Mouse (Mus musculus) midbrain, embryonic 10.5 days (tissue): ENCODE data around the gene 4933411K16Rik. TPM values are rescaled to one million over a fixed set of nuclear protein-coding genes. Genes with fewer than 3 reads are reported as not detected.

Source experiments
- DNase-seq: peaks from one replicate; pipeline ENCODE4 v3.0.0-alpha.2; 2017; ENCODE audit warnings: low spot score
- H3K27ac ChIP-seq: fragments of 300-500 bp; sonication (generic); replicated peaks from 2 replicates; pipeline ENCODE4 v1.5.1; 2016; ENCODE audit warnings: mild to moderate bottlenecking
- H3K27me3 ChIP-seq: fragments of 300-500 bp; sonication (generic); 2 replicates; pipeline ENCODE4 v1.6.1; 2016; ENCODE audit warnings: low read depth, mild to moderate bottlenecking; ENCODE audit not compliant: poor library complexity, severe bottlenecking
- H3K36me3 ChIP-seq: fragments of 300-500 bp; sonication (generic); 2 replicates; pipeline ENCODE4 v1.6.1; 2016; ENCODE audit warnings: mild to moderate bottlenecking, moderate library complexity
- H3K4me1 ChIP-seq: fragments of 300-500 bp; sonication (generic); 2 replicates; pipeline ENCODE4 v1.6.1; 2016
- H3K4me3 ChIP-seq: fragments of 300-500 bp; sonication (generic); 2 replicates; pipeline ENCODE4 v1.5.1; 2016; ENCODE audit warnings: mild to moderate bottlenecking, moderate library complexity
- H3K9me3 ChIP-seq: fragments of 300-500 bp; sonication (generic); replicated peaks from 2 replicates; pipeline ENCODE4 v1.6.1; 2016; ENCODE audit warnings: mild to moderate bottlenecking
- WGBS: fragments of 180-500 bp; shearing (Covaris S2); methylation state at CpG from one replicate; pipeline ENCODE4 v1.1.7; 2016; 5-methylcytosine and 5-hydroxymethylcytosine counted together
- polyA plus RNA-seq: library from polyadenylated mRNA; unstranded; fragments of >200 nt; fragmentation: Nextera tagmentation; extraction: Ambion mirVana; gene quantifications from 2 replicates; pipeline ENCODE4 v1.2.1, GENCODE M21; 2016

Gene 4933411K16Rik
- polyA plus RNA-seq, 1 experiment from 2014 or later, result 0.09 TPM

DNA sequence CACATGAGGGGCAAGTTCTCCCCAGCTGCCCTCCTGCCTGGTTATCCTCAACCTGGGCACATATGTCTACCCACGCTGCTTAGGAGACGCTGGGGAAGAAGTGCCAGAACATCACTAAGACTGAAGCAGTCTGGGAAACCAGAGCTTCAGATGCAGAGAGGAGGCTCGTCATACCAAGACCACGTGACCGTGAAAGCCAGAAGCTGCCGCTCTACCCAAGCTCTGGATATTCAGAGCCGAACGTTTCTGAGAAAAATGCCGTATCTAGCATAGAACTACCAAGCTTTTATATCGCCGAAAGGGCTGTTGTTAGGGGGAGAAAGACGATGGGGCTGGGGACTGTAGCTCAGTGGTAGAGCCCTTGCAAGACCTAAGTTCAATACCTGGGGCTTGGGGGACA is 13.7 kb upstream of the 4933411K16Rik start:
- no peak for DNase-seq
- no peak overlapping the region for H3K4me3 ChIP-seq
- no peaks in the 10 kb centered on the region for H3K9me3 ChIP-seq
- 0 out of 2 replicates have a peak, but pooled peaks cover 8% of the 10 kb centered on the region for H3K27me3 ChIP-seq
- H3K4me1 ChIP-seq, result peaks cover 18% of the 10 kb centered on the region
- no peak overlapping the region for H3K27ac ChIP-seq
- WGBS, result 92% methylated on average over 12 of the region's 12 CpGs
- peaks cover 5% of the 10 kb centered on the region; the same call in 1 of the 2 replicates for H3K36me3 ChIP-seq

DNA sequence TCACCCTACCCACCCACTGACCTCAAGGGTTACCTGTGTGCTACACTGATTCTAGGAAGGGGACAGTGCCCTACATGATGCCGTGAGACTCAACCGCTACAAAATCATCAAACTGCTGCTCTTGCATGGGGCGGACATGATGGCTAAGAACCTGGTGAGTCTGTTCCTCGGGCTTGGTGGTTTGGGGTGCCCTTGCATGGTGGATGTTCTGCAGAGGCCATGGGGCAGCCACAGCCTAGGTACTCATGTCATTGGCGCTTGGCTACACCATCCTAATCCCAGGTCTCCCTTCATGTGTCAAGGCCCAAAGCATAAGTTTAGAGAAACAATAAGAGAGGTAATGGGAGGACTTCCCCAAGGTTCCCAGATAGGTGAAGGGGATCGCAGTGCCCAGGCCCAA is 8.1 kb upstream of the 4933411K16Rik start:
- Histone ChIP-seq H3K9me3 (no peaks in the 10 kb centered on the region), H3K4me3 (no peak overlapping the region), H3K4me1 (peaks cover 10% of the 10 kb centered on the region), H3K27me3 (0 out of 2 replicates have a peak, but pooled peaks cover 8% of the 10 kb centered on the region), H3K27ac (no peak overlapping the region), H3K36me3 (no peaks in the 10 kb centered on the region)
- WGBS, result 92% methylated on average over 6 of the region's 6 CpGs
- no peak for DNase-seq

DNA sequence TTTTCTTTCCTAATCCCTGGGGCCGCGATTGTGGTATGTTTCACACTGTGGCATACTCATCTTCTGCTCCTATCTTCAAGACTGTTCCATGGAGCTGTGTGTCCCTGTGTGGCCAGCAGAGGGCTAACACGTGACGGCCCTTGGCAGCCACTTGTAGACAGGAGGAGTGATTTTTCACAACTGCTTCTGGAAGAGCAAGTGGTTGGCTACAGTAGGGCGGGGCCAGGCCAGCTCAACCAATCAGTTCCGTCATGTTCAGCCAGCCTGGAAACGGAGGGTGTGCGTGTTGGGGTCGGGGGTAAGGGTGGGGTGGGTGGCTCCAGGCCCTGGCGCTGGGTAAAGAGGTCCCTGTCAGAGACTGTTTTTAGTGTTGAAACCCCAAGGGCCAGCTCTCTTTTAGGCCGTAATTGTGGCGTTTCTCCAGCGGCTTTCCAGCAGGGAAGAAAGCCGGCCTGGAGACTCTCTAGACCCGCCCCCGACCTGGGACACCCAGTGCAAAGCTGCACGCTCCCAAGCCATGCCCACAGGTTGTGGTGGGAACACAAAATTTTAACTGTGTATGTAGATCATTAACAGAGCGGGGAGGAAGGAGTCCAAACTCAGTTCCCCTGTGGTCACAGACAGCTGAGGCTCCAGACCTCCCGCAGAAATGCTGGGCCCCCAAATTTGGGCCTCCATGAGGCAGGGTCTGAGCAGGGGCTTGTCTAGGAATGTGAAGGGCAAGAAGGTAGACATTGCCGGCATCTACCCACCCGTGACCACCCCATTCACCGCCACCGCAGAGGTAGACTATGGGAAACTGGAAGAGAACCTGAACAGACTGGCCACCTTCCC is 6.6 kb upstream of the 4933411K16Rik start, which contains the start of gene Hoga1:
Hoga1 (plus strand) TSS at position 342 of the 834 bp plus-strand sequence.
- Histone ChIP-seq H3K9me3 (no peaks in the 10 kb centered on the region), H3K4me3 (peak within 1 kb of the TSS; percentile 50), H3K36me3 (no peaks in the 10 kb centered on the region), H3K27me3 (0 out of 2 replicates have a peak, but pooled peaks cover 2% of the 10 kb centered on the region), H3K27ac (peak within 1 kb of the TSS; percentile 59), H3K4me1 (peaks cover 10% of the 10 kb centered on the region)
- 25% methylated on average over 23 of the region's 23 CpGs for WGBS
- DNase-seq, result peak; percentile 80

DNA sequence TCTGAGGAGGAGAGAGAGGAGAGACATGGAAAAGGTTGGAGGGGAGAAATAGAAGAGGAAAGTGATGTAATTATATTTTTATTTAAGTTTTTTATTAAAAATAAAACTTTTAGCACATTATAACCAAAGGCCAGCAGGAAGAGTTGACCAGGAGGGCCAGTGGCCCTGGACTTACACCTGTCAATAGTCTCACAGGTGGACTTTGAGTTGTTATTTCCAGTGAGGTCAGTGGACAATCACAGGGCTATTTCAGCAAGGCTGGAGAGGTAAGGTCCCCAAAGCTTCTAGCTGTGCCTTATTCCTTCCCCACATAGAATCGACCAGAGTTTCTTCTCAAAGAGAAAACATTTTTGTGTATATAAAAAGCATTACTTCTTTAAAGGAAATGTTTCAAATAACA is 1.8 kb upstream of the 4933411K16Rik start:
- Histone ChIP-seq H3K9me3 (no peaks in the 10 kb centered on the region), H3K27me3 (no peaks in the 10 kb centered on the region), H3K27ac (no peak overlapping the region), H3K4me1 (peaks cover 15% of the 10 kb centered on the region), H3K36me3 (no peaks in the 10 kb centered on the region), H3K4me3 (no peak overlapping the region)
- 88% methylated on average over 1 of the region's 1 CpGs for whole genome bisulfite sequencing
- DNase-seq, result no peak

DNA sequence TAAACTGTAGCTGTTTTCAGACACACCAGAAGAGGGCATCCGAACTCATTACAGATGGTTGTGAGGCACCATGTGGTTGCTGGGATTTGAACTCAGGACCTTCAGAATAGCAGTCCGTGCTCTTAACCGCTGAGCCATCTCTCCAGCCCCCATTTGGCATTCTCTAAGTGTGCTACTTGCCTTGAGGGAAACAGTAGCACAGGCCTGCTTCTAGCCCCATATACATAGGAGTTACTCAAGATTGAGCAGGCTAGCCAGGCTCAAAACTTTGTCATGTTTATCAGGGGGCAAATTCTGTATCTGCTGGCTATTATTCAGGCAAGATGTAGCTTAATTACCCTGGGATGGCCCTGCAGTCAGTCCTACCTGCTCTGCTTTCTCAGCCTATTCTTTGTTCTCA is 697 bp upstream of the 4933411K16Rik start:
- Histone ChIP-seq H3K27me3 (no peaks in the 10 kb centered on the region), H3K9me3 (no peaks in the 10 kb centered on the region), H3K36me3 (no peaks in the 10 kb centered on the region), H3K27ac (no peak overlapping the region), H3K4me1 (peaks cover 5% of the 10 kb centered on the region; the same call in 1 of the 2 replicates), H3K4me3 (no peak overlapping the region)
- 87% methylated on average over 3 of the region's 3 CpGs for WGBS
- no peak for DNase-seq

DNA sequence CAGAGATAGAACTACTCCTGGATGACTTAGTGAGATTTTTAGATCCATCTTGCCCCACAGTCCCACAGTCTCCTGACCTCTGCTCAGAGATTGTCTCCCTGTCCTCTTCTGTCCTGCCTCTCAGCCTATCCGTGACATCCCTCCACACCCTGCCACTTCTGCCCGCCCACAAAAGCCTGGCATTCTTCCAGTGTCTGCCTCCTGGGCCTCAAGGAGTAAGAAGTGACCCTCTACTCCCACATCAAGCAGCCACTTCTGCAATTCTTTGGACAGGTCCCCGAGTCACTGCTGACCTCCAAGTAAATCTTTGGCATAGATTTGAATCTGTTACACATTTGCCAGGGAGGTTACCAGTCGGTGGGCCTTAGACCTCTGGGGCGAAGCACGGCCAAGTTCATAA is 2.2 kb downstream of the 4933411K16Rik start:
- H3K36me3 ChIP-seq, result no peaks in the 10 kb centered on the region
- 93% methylated on average over 6 of the region's 6 CpGs for WGBS
- no peaks in the 10 kb centered on the region for H3K9me3 ChIP-seq
- peaks cover 5% of the 10 kb centered on the region; the same call in 1 of the 2 replicates for H3K4me1 ChIP-seq
- DNase-seq, result no peak
- H3K27ac ChIP-seq, result no peak overlapping the region
- H3K4me3 ChIP-seq, result no peak overlapping the region
- no peaks in the 10 kb centered on the region for H3K27me3 ChIP-seq

DNA sequence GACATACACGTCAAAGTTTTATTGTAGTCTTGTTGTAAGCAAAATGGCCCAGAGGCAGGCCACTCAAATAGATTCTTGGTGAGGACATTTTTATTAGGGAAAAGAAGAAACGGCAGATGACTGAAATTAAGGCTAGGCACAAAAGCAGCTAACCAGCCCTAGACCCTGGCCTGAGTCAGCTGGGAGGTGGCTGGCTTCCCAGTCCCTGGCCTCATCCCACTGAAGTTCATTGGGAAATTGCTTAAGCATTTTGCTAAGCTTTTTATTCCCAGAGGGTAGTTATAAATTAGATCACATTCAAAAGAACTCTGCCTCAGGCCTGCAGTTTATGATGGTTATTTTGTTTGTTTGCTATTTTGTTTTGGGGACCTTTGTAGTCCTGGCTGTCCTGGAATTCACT is 3.8 kb downstream of the 4933411K16Rik start:
- Histone ChIP-seq H3K4me3 (no peak overlapping the region), H3K4me1 (peaks cover 5% of the 10 kb centered on the region; the same call in 1 of the 2 replicates), H3K27me3 (no peaks in the 10 kb centered on the region), H3K9me3 (no peaks in the 10 kb centered on the region), H3K36me3 (no peaks in the 10 kb centered on the region), H3K27ac (no peak overlapping the region)
- no peak for DNase-seq
- WGBS, result 90% methylated on average over 2 of the region's 2 CpGs

DNA sequence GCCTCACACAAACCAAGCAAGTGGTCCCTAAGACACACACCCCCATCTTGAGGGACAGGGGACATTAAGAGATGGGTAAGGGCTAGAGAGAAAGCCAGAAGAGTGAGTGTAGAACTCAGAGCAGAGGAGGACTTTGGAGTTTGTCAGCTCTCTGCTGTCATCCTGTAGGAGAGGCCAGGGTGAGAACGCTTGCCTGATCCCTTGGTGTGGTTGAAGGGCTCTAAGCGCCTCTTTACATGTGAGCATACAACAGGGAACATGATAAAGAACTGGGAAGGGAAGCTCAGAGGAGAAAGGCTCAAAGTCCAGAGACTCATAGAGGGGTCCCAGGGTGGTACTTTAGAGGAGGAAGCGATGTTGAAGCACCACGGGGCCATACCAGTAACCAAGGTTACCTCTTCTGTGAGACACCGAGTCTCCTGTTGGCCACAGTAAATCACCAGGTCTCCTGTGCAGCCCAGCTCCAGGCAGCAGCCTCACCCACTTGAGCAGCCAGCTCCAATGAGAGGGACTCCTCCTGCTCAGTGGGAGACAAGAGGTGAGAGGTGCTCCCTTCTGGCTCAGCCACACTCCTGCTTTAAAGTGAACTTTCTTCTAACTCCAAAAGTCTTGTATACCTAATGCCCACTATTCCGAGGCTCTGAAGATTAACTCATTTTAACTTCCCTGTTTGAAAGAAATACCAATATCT is 4.8 kb downstream of the 4933411K16Rik start:
- no peaks in the 10 kb centered on the region for H3K9me3 ChIP-seq
- H3K27me3 ChIP-seq, result no peaks in the 10 kb centered on the region
- no peak for DNase-seq
- no peak overlapping the region for H3K4me3 ChIP-seq
- H3K36me3 ChIP-seq, result no peaks in the 10 kb centered on the region
- 87% methylated on average over 6 of the region's 6 CpGs for WGBS
- H3K27ac ChIP-seq, result no peak overlapping the region
- peaks cover 5% of the 10 kb centered on the region; the same call in 1 of the 2 replicates for H3K4me1 ChIP-seq

DNA sequence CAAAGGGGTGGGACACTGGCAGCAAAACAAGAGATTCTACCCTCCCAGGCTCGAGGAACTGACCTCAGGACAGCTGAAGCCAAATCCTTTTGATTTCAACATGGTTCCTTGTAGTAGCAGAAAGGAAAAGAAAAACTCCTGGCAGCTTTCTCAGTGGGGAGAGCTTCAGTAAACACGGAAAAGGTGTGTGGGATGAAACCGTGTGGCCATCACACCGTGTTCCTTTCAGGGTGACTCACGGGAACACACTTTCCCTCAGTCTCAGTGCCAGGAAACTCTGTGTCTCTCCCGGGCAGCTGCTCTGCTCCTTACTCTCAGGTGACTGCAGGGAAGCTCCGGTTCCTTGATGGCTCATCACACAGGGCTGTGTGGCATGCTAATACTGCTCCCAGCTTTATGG is 6.4 kb downstream of the 4933411K16Rik start:
- H3K4me3 ChIP-seq, result no peak overlapping the region
- H3K36me3 ChIP-seq, result no peaks in the 10 kb centered on the region
- no peak for DNase-seq
- H3K4me1 ChIP-seq, result no peaks in the 10 kb centered on the region
- H3K27me3 ChIP-seq, result no peaks in the 10 kb centered on the region
- H3K27ac ChIP-seq, result no peak overlapping the region
- WGBS, result 80% methylated on average over 7 of the region's 7 CpGs
- no peaks in the 10 kb centered on the region for H3K9me3 ChIP-seq

DNA sequence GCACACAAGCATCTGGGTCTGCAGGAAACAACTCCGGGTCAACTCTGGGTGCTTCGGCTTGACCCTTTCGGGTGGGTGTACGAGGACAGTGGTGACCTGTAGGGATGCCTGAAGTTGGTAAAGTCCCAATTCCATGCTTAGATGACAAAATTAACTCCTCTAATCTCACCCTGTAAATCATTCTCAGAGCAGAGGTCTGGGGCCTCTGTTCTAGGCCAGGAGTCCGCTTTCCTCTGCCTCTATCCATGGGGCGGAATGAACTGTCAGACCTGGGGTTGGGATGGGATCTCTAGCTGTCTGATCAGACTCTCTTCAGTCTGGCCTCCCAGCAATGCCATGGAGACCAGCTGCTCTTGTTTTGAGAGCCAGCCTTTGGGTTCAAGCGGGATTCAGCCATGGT is 9.4 kb downstream of the 4933411K16Rik start:
- no peaks in the 10 kb centered on the region for H3K36me3 ChIP-seq
- H3K9me3 ChIP-seq, result no peaks in the 10 kb centered on the region
- no peaks in the 10 kb centered on the region for H3K4me1 ChIP-seq
- 91% methylated on average over 7 of the region's 7 CpGs for WGBS
- DNase-seq, result no peak
- no peaks in the 10 kb centered on the region for H3K27me3 ChIP-seq
- no peak overlapping the region for H3K27ac ChIP-seq
- no peak overlapping the region for H3K4me3 ChIP-seq

DNA sequence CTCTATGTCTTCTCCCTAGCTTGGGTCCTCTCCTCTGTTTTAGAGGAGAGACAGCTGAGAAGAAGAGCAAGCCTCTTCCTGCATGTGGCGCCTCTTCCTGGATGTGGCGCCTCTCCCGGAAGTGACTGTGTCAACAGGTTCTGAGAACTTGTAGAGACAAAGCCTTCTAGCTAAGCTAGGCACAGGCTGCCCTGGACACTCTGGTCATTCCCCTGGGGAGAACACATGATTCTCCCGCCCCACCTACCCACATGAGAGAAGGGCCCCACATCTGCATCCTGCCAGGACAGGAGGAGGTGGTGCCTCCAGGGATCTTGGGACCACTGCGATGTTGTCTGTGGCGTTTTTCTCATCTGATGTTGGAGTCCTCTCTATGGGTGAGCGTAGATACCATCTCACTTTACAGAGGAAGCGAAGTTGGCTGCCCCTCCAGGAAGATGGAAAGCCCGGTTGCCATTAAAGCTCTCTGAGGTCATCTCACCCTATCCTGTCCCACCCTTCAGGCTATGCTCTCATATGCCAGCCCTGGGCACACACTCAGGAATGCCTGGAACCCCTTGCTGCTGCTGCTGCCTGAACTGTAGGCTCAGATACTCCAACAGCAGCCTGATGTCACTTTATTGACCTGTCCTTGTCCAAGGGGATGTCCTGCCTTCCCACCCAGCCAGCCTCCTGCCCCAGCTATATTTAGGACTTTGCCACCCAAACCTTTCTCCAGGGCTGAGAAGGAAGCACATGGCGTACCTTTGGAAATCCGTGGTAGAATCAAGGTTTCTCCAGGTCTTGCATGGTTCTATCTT is 16.6 kb downstream of the 4933411K16Rik start:
- H3K4me1 ChIP-seq, result peaks cover 8% of the 10 kb centered on the region; the same call in 1 of the 2 replicates
- WGBS, result 86% methylated on average over 11 of the region's 11 CpGs
- H3K36me3 ChIP-seq, result 0 out of 2 replicates have a peak, but pooled peaks cover 5% of the 10 kb centered on the region
- DNase-seq, result no peak
- H3K27ac ChIP-seq, result no peak overlapping the region
- no peak overlapping the region for H3K4me3 ChIP-seq
- no peaks in the 10 kb centered on the region for H3K27me3 ChIP-seq
- no peaks in the 10 kb centered on the region for H3K9me3 ChIP-seq

DNA sequence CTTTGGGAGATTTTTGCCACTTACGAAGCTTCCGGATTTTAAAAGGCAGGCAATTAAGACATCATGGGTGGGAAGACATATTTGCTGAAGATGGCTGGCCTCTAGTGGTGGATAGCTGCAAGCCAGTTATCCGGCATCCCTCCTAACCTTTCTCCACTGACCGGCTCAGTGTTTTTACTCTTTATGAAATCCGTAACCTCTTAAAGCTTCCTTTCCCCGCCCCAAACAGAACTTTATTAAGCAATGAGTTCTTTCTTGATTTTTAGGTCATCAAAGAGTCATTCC is 17.1 kb downstream of the 4933411K16Rik start:
- 69% methylated on average over 6 of the region's 6 CpGs for WGBS
- Histone ChIP-seq H3K36me3 (0 out of 2 replicates have a peak, but pooled peaks cover 11% of the 10 kb centered on the region), H3K27ac (no peak overlapping the region)

More for the DNA sequence above, 17.1 kb downstream of the 4933411K16Rik start:
- peaks cover 8% of the 10 kb centered on the region; the same call in 1 of the 2 replicates for H3K4me1 ChIP-seq
- no peak for DNase-seq
- H3K27me3 ChIP-seq, result no peaks in the 10 kb centered on the region
- H3K9me3 ChIP-seq, result no peaks in the 10 kb centered on the region
- no peak overlapping the region for H3K4me3 ChIP-seq
